ENCODE assay signal across 32 mouse cellular contexts in the genomic region with DNA sequence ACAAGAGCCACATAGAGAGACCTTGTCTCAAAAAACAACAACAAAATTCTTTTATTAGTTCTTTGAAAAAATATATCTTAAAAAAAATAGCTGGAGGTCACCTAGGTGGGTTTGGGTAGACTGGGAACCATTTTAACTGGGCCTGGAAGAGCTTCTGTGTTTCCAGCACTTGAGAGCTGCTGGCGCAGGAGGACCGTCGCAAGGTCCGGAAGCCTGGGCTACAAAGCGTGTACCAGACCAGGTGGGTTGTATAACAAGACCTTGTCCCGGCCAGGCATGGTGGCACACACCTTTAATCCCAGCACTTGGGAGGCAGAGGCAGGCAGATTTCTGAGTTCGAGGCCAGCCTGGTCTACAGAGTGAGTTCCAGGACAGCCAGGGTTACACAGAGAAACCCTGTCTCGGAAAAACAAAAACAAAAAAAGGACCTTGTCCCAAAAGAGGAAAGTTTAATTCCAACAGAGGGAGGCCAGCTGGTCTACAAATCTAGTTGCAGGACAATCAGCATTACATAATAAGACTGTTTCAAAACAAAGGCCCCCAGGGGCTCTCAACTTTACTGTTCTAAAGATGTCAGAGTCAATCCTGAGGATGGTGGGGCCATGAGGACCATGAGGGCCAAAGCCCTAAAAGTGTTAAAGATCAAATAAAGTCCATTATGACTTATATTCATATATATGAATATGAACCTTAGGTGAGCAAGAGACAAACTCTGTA. TPM values are rescaled to one million over a fixed set of nuclear protein-coding genes. Genes with fewer than 3 reads are reported as not detected.
DNase-seq lines count a peak whose midpoint lies in the region; ATAC-seq lines count a peak whose summit lies in the region.
"Had no signal": no experiment of that assay in that cellular context is flagged by ENCODE, and none has a peak within 500 bp of the region (broad histone marks: within the 10 kb centered on the region; RNA-seq: fewer than 3 reads in every experiment).

No protein-coding gene starts in this region.

- H3K9me3 ChIP-seq in midbrain, embryonic 11.5 days (ENCODE audit: control insufficient read depth, low read length): no peaks in the 10 kb centered on the region
- H3K9me3 ChIP-seq in midbrain, embryonic 10.5 days (replicated peaks): no peaks in the 10 kb centered on the region
- H3K9me3 ChIP-seq: embryonic facial prominence, embryonic 10.5 days; embryonic facial prominence, embryonic 13.5 days; forebrain, embryonic 12.5 days; forebrain, embryonic 15.5 days; heart, embryonic 12.5 days; heart, embryonic 15.5 days; hindbrain, embryonic 10.5 days; hindbrain, embryonic 13.5 days; intestine, embryonic 15.5 days had no signal

- 0 out of 2 replicates have a peak, but pooled peaks cover 8% of the 10 kb centered on the region for H3K36me3 ChIP-seq in midbrain, embryonic 11.5 days (ENCODE audit: control insufficient read depth, insufficient read depth, low read length)
- H3K36me3 ChIP-seq in midbrain, embryonic 10.5 days: peaks cover 46% of the 10 kb centered on the region

- no peak overlapping the region for H3K4me2 ChIP-seq in midbrain, embryonic 11.5 days
- H3K4me2 ChIP-seq: embryonic facial prominence, embryonic 13.5 days; forebrain, embryonic 12.5 days; forebrain, embryonic 15.5 days; heart, embryonic 12.5 days; heart, embryonic 15.5 days; hindbrain, embryonic 13.5 days; intestine, embryonic 15.5 days had no signal

- H3K9ac ChIP-seq in midbrain, embryonic 11.5 days (ENCODE audit: low read length): no peak overlapping the region
- H3K9ac ChIP-seq: embryonic facial prominence, embryonic 13.5 days; forebrain, embryonic 12.5 days; forebrain, embryonic 15.5 days; heart, embryonic 12.5 days; heart, embryonic 15.5 days; hindbrain, embryonic 13.5 days; intestine, embryonic 15.5 days had no signal

- DNase-seq in gastrocnemius, adult 18-20 months (ENCODE audit: low spot score): peak; percentile 43
- DNase-seq in gastrocnemius, postnatal 25 days: no peak
- peak; percentile 60 to 66 for DNase-seq in heart, adult 18-20 months
- DNase-seq in heart, postnatal 10 days: no peak
- DNase-seq in kidney, adult 9 months: peak; percentile 28
- DNase-seq in kidney, adult 8-10 months: no peak
- DNase-seq in midbrain, embryonic 11.5 days (ENCODE audit: low spot score, missing footprints): peak; percentile 8
- DNase-seq in midbrain, embryonic 10.5 days (ENCODE audit: low spot score): no peak
- DNase-seq: adrenal gland, adult 8-10 months; adrenal gland, postnatal 25 days; cerebellum, adult 11-12 months; cerebellum, adult 8-10 months; cerebellum, postnatal 10 days; cerebellum, postnatal 36 days; embryo, embryonic 11 days; gastrocnemius, postnatal 36 days; heart, postnatal 14 days had no signal

- WGBS in midbrain, embryonic 11.5 days: 94% methylated on average over 8 of the region's 8 CpGs
- WGBS in midbrain, embryonic 10.5 days: 90% methylated on average over 8 of the region's 8 CpGs

- H3K27ac ChIP-seq in midbrain, embryonic 11.5 days (ENCODE audit: low read depth, low read length): no peak overlapping the region
- no peak overlapping the region for H3K27ac ChIP-seq in midbrain, embryonic 10.5 days (replicated peaks)
- H3K27ac ChIP-seq: embryonic facial prominence, embryonic 10.5 days; embryonic facial prominence, embryonic 13.5 days; forebrain, embryonic 12.5 days; forebrain, embryonic 15.5 days; heart, embryonic 15.5 days; hindbrain, embryonic 10.5 days; hindbrain, embryonic 13.5 days; intestine, embryonic 15.5 days had no signal

- H3K4me3 ChIP-seq in midbrain, embryonic 11.5 days (ENCODE audit: low read depth, low read length): no peak overlapping the region
- no peak overlapping the region for H3K4me3 ChIP-seq in midbrain, embryonic 10.5 days
- H3K4me3 ChIP-seq: embryonic facial prominence, embryonic 13.5 days; erythroblast, embryonic 14.5 days; forebrain, embryonic 12.5 days; forebrain, embryonic 15.5 days; heart, embryonic 12.5 days; heart, embryonic 15.5 days; hindbrain, embryonic 10.5 days; hindbrain, embryonic 13.5 days; intestine, embryonic 15.5 days had no signal

- H3K4me1 ChIP-seq in midbrain, embryonic 11.5 days (ENCODE audit: control insufficient read depth, insufficient read depth, low read length): peaks cover 10% of the 10 kb centered on the region
- peaks cover 17% of the 10 kb centered on the region for H3K4me1 ChIP-seq in midbrain, embryonic 10.5 days

- ATAC-seq in midbrain, embryonic 11.5 days (ENCODE audit: low FRiP score): no peak
- ATAC-seq: activated CD4-positive, CD25-positive, alpha-beta regulatory T cell, adult 4 months; forebrain, embryonic 15.5 days; hindbrain, embryonic 16.5 days; intestine, embryonic 15.5 days had no signal

- H3K27me3 ChIP-seq in midbrain, embryonic 11.5 days (ENCODE audit: control insufficient read depth, insufficient read depth, low read length): no peaks in the 10 kb centered on the region
- no peaks in the 10 kb centered on the region for H3K27me3 ChIP-seq in midbrain, embryonic 10.5 days (ENCODE audit: low read depth, poor library complexity, severe bottlenecking)
- H3K27me3 ChIP-seq: embryonic facial prominence, embryonic 13.5 days; forebrain, embryonic 12.5 days; forebrain, embryonic 15.5 days; heart, embryonic 12.5 days; heart, embryonic 15.5 days; hindbrain, embryonic 13.5 days; intestine, embryonic 15.5 days had no signal

- intact Hi-C loops in heart, postnatal 10 days (cut with DNase I): no loop called here

RNA-seq across cellular contexts. Expression of a gene that starts 5.9 kb away (rescaled TPM):
- 100 to 1,000 TPM; 587 to 651 TPM for total RNA-seq in gastrocnemius, adult 18-20 months (2021)
- total RNA-seq in gastrocnemius, postnatal 25 days (2021): 100 to 1,000 TPM; 473 to 502 TPM
- total RNA-seq in heart, adult 18-20 months (2021): 100 to 1,000 TPM; 301 to 320 TPM
- 100 to 1,000 TPM; 240 to 260 TPM for total RNA-seq in heart, postnatal 10 days (2021)
- polyA plus RNA-seq in midbrain, embryonic 11.5 days (2014; fragmentation: Nextera tagmentation; extraction: Ambion mirVana): 187 and 204 TPM in 2 replicates
- 221 and 228 TPM in 2 replicates for polyA plus RNA-seq in midbrain, embryonic 10.5 days (2016; fragmentation: Nextera tagmentation; extraction: Ambion mirVana)

RNA-seq across cellular contexts. Expression of a gene that starts 6.0 kb away (rescaled TPM):
- 10 to 100 TPM; 32.9 to 36.2 TPM for total RNA-seq in gastrocnemius, adult 18-20 months (2021)
- total RNA-seq in gastrocnemius, postnatal 25 days (2021): 10 to 100 TPM; 32.1 to 33.5 TPM
- total RNA-seq in heart, adult 18-20 months (2021): 10 to 100 TPM; 32.1 to 38.3 TPM
- 10 to 100 TPM; 40.3 to 43.8 TPM for total RNA-seq in heart, postnatal 10 days (2021)
- 31.6 and 33.1 TPM in 2 replicates for polyA plus RNA-seq in midbrain, embryonic 11.5 days (2014; fragmentation: Nextera tagmentation; extraction: Ambion mirVana)
- polyA plus RNA-seq in midbrain, embryonic 10.5 days (2016; fragmentation: Nextera tagmentation; extraction: Ambion mirVana): 45.1 and 48.5 TPM in 2 replicates

RNA-seq across cellular contexts. Expression of a gene that starts 16.6 kb away (rescaled TPM):
- 1 to 10 TPM; 1.2 to 1.3 TPM for total RNA-seq in gastrocnemius, adult 18-20 months (2021)
- 1 to 10 TPM in 1 of 2 experiments, not detected in 1; 1.2 TPM for total RNA-seq in gastrocnemius, postnatal 25 days (2021)
- under 1 TPM in 1 of 2 experiments, not detected in 1; 0.59 TPM for total RNA-seq in heart, adult 18-20 months (2021)
- not detected for total RNA-seq in heart, postnatal 10 days (2021)
- polyA plus RNA-seq in midbrain, embryonic 11.5 days (2014; fragmentation: Nextera tagmentation; extraction: Ambion mirVana): not detected in 2 replicates
- polyA plus RNA-seq in midbrain, embryonic 10.5 days (2016; fragmentation: Nextera tagmentation; extraction: Ambion mirVana): 0.39 TPM in 1 of 2 replicates, not detected in the other
- total RNA-seq: adrenal gland, postnatal 25 days; granulocyte monocyte progenitor cell, adult 5-6 weeks had no signal
- polyA plus RNA-seq: activated CD4-positive, CD25-positive, alpha-beta regulatory T cell, adult 4 months; cortical plate, adult 2 months; embryonic facial prominence, embryonic 13.5 days; erythroblast, embryonic 14.5 days; forebrain, embryonic 12.5 days; forebrain, embryonic 15.5 days; hindbrain, embryonic 16.5 days had no signal

RNA-seq across cellular contexts. Expression of a gene that starts 28.4 kb away (rescaled TPM):
- total RNA-seq in gastrocnemius, adult 18-20 months (2021): under 1 TPM; 0.17 to 0.34 TPM
- not detected for total RNA-seq in gastrocnemius, postnatal 25 days (2021)
- total RNA-seq in heart, adult 18-20 months (2021): not detected
- not detected for total RNA-seq in heart, postnatal 10 days (2021)
- polyA plus RNA-seq in midbrain, embryonic 11.5 days (2014; fragmentation: Nextera tagmentation; extraction: Ambion mirVana): not detected in 2 replicates
- not detected in 2 replicates for polyA plus RNA-seq in midbrain, embryonic 10.5 days (2016; fragmentation: Nextera tagmentation; extraction: Ambion mirVana)
- total RNA-seq: adrenal gland, postnatal 25 days; gastrocnemius, postnatal 36 days; heart, postnatal 14 days had no signal
- polyA plus RNA-seq: activated CD4-positive, CD25-positive, alpha-beta regulatory T cell, adult 4 months; brain, embryonic 14.5 days; embryonic facial prominence, embryonic 10.5 days; embryonic facial prominence, embryonic 13.5 days; forebrain, embryonic 12.5 days; forebrain, embryonic 15.5 days; heart, embryonic 12.5 days; heart, embryonic 15.5 days; hindbrain, embryonic 10.5 days; hindbrain, embryonic 13.5 days; hindbrain, embryonic 16.5 days; intestine, embryonic 15.5 days had no signal

RNA-seq across cellular contexts. Expression of a gene that starts 30.4 kb away (rescaled TPM):
- 10 to 100 TPM; 36.5 to 38.8 TPM for total RNA-seq in gastrocnemius, adult 18-20 months (2021)
- 10 to 100 TPM; 29.0 to 36.5 TPM for total RNA-seq in gastrocnemius, postnatal 25 days (2021)
- 10 to 100 TPM; 47.8 to 48.1 TPM for total RNA-seq in heart, adult 18-20 months (2021)
- 10 to 100 TPM; 47.7 to 50.7 TPM for total RNA-seq in heart, postnatal 10 days (2021)
- polyA plus RNA-seq in midbrain, embryonic 11.5 days (2014; fragmentation: Nextera tagmentation; extraction: Ambion mirVana): 74.0 and 81.0 TPM in 2 replicates
- 88.2 and 96.2 TPM in 2 replicates for polyA plus RNA-seq in midbrain, embryonic 10.5 days (2016; fragmentation: Nextera tagmentation; extraction: Ambion mirVana)

Comparison
In these comparisons a context has a peak if more than half of its experiments do, and no peak if none do; other contexts are left out.
1. DNase-seq: peak in gastrocnemius, adult 18-20 months (single experiment), heart, adult 18-20 months (2 of 2), kidney, adult 9 months (single experiment) and midbrain, embryonic 11.5 days (single experiment); none in gastrocnemius, postnatal 25 days (single experiment), heart, postnatal 10 days (0 of 2), kidney, adult 8-10 months (0 of 2) and midbrain, embryonic 10.5 days (single experiment).